Mouse (Mus musculus): ENCODE measurements around the gene Olfr273. TPM values are rescaled to one million over a fixed set of nuclear protein-coding genes. Genes with fewer than 3 reads are reported as not detected.

Olfr273 gene
- polyA plus RNA-seq, 1 experiment from 2014 or later = not detected

GRCm38 (mm10) chr4:52814304-52814703 lies 44.7 kb downstream of the Olfr273 start, which contains the start of gene Olfr275:
Gene Olfr275, plus strand, starts transcription at chr4:52814604.
- H3K4me3 ChIP-seq (ENCODE audit: low read depth, low read length) = no peak within 1 kb of the TSS
- WGBS = 87% methylated on average over 2 of the region's 2 CpGs
- no peaks in the 10 kb centered on the region for H3K4me1 ChIP-seq (replicated peaks; ENCODE audit: control insufficient read depth, insufficient read depth)
- H3K9ac ChIP-seq (ENCODE audit: low read length) = no peak within 1 kb of the TSS
- DNase-seq (ENCODE audit: low spot score) (no peak), ATAC-seq (ENCODE audit: low FRiP score, low TSS enrichment) (no peak)
- H3K36me3 ChIP-seq (ENCODE audit: control insufficient read depth, insufficient read depth, low read length) = no peaks in the 10 kb centered on the region
- H3K9me3 ChIP-seq (ENCODE audit: control insufficient read depth, low read length) = no peaks in the 10 kb centered on the region
- no peak within 1 kb of the TSS for H3K27ac ChIP-seq (replicated peaks)
- no peaks in the 10 kb centered on the region for H3K27me3 ChIP-seq (ENCODE audit: control insufficient read depth, insufficient read depth, low read length)
- no peak within 1 kb of the TSS for H3K4me2 ChIP-seq (replicated peaks; ENCODE audit: low read depth)
- no peak for TF ChIP-seq CTCF (IDR thresholded peaks at IDR 0.05; ENCODE audit: low read depth)
- no peak for TF ChIP-seq EP300 (optimal IDR thresholded peaks at IDR 0.05)

DNA sequence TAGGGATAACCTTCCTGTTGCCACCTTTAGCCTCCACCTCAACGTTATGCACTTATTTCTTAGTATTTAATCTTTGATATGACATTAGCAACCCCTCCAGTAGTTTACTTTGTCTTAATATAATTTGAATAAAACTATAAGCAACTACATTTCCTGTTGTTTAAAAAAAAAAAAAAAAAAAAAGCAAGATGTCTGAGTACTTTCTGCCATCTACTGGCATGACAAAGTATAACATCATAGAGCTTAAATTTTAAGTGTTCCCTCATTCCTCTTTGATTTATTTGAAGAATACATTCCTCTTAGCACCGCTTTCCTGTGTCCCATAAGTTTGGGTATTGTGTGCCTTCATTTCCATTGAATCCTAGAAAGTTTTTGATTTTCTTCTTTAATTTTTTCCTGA lies 47.2 kb downstream of the Olfr273 start:
- DNase-seq (ENCODE audit: low spot score) = no peak
- ATAC-seq (ENCODE audit: low FRiP score, low TSS enrichment) = no peak

More for the DNA sequence above, 47.2 kb downstream of the Olfr273 start:
- 25% methylated on average over 2 of the region's 2 CpGs for WGBS
- Histone ChIP-seq H3K4me2 (replicated peaks; ENCODE audit: low read depth) (no peak overlapping the region), H3K4me1 (replicated peaks; ENCODE audit: control insufficient read depth, insufficient read depth) (no peaks in the 10 kb centered on the region), H3K27me3 (ENCODE audit: control insufficient read depth, insufficient read depth, low read length) (no peaks in the 10 kb centered on the region), H3K4me3 (ENCODE audit: low read depth, low read length) (no peak overlapping the region), H3K9ac (ENCODE audit: low read length) (no peak overlapping the region), H3K9me3 (ENCODE audit: control insufficient read depth, low read length) (no peaks in the 10 kb centered on the region), H3K27ac (replicated peaks) (no peak overlapping the region), H3K36me3 (ENCODE audit: control insufficient read depth, insufficient read depth, low read length) (no peaks in the 10 kb centered on the region)
- TF ChIP-seq CTCF (IDR thresholded peaks at IDR 0.05; ENCODE audit: low read depth) (peak; percentile 59), EP300 (optimal IDR thresholded peaks at IDR 0.05) (no peak)

Other genes starting within 250 kb of the Olfr273 start
- gene Olfr275, start 44.6 kb downstream of the Olfr273 start, polyA plus RNA-seq (2015; fragmentation: Nextera tagmentation; extraction: Ambion mirVana) = not detected in 2 replicates
- gene Olfr272, start 59.9 kb upstream of the Olfr273 start, polyA plus RNA-seq (2015; fragmentation: Nextera tagmentation; extraction: Ambion mirVana) = not detected in 2 replicates
- gene Olfr270, start 105.3 kb upstream of the Olfr273 start, polyA plus RNA-seq (2015; fragmentation: Nextera tagmentation; extraction: Ambion mirVana) = not detected in 2 replicates
- gene Nipsnap3a, start 130.0 kb upstream of the Olfr273 start, polyA plus RNA-seq (2015; fragmentation: Nextera tagmentation; extraction: Ambion mirVana) = not detected in 2 replicates
- gene Nipsnap3b, start 152.6 kb upstream of the Olfr273 start, polyA plus RNA-seq (2015; fragmentation: Nextera tagmentation; extraction: Ambion mirVana) = 109 TPM in 2 replicates